Mouse (Mus musculus) CD4-positive, CD25-positive, alpha-beta regulatory T cell, adult 4 months (primary cell): ENCODE results near the gene Foxk2. TPM values are rescaled to one million over a fixed set of nuclear protein-coding genes. Genes with fewer than 3 reads are reported as not detected.
A peak's percentile ranks its signal among the peaks of the same experiment; 100 is the strongest.
"Not testable (repeated sequence)": the region's sequence is repeated elsewhere in the genome, so short reads cannot be mapped to it uniquely, and the experiment has no call there.

ENCODE experiments used
- ATAC-seq: one replicate; pipeline ENCODE4 v1.8.0; 2017
- polyA plus RNA-seq, 2 experiments: library from polyadenylated mRNA; unstranded; fragments of 100-300 nt; shearing (Covaris generic); gene quantifications; one replicate each; pipeline ENCODE4 v1.2.1; 2017

The Foxk2 gene
- polyA plus RNA-seq, 2 experiments from 2014 or later: 4.1 to 6.1 TPM

DNA sequence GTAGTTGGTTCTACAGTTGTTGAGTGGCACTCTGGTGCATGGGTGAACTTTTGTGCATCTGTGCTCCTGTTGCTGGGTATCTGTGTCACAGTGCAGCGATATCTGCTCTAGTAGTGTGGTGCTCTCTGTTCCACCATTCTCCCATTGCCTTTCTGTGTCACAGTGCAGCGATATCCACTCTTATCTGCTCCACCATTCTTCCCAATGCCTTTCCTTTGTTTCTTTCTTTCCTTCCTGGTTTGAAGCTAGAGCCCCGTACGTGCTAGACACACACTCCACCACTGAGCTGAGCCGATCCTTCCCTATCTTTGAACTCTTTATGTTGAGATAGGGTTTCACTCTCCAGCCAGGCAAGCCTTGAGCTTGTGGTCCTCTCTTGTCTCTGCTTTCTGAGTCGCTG, 23.1 kb downstream of the Foxk2 start:
- ATAC-seq: no peak

DNA sequence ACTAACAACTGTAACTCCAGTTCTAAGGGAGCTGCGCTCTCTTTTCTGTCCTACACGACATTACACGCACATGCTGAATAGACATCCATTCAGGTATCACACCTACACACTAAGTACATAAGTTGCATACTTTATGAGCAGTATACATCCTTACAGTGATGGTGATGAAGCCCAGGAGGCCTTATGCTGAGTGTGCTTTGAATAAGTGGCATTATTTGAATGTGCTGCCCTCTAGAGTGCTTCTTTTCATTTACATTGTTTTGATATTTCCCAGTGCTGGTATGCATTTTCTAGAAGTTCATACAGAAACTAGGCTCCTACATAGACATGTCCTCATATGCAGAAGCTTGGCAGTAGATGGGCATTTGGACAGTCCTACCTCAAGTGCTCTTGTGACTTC, 30.1 kb downstream of the Foxk2 start:
- no peak for ATAC-seq

DNA sequence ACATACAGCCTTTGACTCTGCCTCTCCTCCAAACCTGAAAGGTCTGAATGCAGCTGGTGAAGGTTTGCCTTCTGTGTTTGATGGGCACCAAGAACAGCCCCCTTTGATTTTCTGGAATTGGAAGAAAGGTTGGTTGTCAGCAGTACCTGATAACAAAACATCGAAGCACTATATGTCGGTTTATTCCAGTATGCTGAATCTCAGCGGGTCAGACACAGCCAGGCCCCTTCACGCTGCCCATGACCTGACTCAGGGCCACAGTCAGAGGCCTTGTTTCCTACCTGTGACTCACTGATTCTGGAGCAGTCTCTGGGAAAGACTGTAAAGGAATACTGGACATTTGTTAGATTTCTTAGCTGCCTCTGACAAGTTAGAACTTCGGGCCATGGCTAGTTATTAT, 35.0 kb downstream of the Foxk2 start:
- no peak for ATAC-seq

DNA sequence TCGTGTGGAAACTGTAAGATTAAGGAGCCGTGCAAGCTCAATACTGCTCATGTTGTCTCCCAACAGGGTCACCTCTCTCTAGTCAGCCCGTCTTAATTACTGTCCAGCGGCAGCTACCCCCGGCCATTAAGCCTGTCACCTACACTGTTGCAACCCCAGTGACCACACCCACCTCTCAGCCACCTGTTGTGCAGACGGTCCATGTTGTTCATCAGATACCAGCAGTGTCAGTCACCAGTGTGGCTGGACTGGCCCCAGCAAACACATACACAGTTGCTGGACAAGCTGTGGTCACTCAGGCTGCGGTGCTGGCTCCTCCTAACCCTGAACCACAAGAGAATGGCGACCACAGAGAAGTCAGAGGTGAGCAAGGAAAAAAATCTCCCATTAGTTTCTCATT, 38.7 kb downstream of the Foxk2 start:
- ATAC-seq: no peak

DNA sequence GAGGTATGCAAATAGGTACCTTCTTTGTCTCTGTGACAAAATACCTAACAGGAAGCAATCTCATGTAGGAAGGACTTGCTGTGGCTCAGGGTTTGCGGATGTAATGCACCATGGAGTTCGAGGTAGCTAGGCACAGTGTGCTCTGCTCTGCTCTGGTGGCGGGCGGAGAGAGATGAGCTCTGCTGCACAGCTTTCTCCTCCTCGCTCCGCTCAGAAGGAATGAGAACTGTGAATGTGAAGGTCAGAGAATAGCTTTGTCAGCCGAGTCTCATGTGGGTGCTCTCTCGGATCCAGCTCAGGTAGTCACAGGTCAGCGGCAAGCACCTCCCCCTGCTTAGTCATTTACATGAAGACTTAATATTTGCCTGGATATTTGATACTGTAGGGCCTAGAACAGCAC, 40.5 kb downstream of the Foxk2 start:
- no peak for ATAC-seq

DNA sequence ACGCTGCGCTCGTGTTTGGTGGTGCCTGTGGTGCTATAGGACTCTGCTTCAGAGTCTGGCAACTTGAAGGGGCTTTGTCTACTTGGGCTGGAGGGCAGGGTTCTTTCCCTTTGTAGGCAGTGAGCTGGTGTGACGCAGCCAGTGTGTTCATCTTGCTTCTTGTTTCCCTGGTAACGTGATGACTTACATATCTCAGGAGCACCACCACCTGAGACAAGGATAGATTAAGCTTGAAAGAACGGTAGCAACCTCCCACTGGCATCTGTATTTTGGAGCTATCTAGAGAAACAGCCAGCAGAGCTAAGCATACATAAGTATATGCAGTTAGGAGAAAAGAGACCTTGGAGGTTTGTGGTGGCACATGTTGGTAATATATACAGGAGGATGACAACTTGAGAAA, 45.6 kb downstream of the Foxk2 start:
- ATAC-seq: no peak

DNA sequence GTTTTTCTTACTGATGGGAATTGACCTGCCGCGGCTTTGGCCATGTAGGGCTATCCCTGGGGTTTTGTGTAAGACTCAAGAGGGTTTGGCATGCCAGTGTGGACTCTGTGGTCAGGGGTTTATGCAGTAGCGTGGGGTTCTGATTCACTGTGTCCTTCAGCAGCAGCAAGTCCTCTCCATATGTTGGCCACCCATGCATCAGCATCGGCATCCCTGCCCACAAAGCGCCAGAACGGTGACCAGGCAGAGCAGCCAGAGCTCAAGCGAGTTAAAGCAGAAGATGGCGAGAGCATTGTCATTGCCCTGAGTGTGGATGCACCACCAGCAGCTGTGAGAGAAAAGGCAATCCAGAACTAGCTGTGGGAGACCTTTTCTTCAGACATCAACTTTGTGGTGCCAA, 46.8 kb downstream of the Foxk2 start:
- no peak for ATAC-seq

DNA sequence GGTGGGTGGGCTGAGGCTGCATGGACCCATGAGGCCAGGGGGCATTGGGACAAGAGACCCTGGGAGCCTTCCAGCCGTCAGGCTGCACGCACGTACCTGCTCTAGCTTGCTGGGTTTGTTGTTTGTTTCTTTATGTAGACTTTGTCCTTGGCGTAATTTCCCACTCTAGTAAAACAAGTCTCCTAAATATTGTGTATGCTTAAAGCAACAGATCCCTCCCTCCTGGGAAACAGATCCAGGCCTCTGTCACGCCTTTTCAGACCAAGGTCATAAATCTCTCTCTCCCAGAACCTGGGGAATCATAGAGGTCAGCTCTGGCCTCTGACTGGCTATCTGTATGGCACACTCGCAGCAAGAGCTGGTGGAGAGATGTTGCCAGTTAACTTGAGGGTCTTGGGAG, 47.9 kb downstream of the Foxk2 start:
- not testable (repeated sequence) for ATAC-seq

DNA sequence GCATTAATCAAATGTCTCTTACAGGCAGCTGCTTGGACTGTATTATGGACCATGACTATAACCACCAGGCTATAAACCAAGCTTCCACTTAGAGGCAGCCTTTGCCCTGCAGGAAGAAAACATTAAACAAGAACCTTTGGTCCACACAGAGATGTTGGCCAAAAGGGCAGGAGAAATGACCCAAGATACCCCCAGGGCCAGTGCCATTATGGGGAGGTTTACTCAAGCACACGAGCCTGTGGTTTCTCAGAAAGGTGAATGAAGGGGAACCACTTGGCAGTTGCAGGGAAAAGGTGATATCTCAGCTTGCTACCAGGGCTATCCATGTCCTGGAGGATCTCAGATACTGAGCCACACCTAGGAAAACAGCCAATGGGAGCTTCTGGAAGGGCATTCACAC, 66.2 kb downstream of the Foxk2 start:
- no peak for ATAC-seq

DNA sequence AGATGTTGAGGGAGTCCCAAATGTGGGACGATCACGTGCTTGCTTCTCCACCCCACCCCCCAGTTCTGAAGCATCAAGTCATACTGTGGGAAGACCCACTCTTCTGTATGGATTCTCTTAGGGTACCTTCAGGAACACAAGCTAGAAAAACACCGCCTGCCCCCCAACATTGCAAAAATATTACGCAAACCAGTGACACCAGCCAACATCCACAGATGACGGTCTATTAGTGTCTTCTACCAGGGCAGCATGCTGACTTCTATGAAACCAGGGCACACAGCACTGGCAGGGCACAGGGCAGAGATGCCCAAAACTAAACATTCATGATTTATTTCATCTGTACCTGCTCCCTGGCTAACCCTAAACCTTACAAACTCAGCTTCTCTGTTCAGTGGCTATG, 66.9 kb downstream of the Foxk2 start:
- ATAC-seq: no peak

DNA sequence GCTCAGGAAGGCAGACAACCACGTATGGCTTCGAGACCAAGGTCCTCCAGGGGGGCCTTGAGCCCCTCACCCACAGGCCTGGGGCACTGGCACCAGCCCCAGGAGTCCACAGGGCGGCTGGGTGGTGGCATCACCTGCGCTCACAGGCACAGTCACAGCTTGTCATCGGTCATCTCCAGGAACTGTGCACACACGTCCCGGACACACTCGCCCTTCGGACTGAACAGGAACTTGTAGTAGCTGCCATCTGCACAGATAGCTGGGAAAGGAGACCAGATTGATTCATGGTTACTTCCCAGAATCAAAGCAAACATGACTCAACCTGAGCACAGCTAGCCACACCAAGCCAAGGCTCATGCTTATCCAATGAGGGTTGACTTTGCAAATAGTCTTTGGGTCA, 68.4 kb downstream of the Foxk2 start:
- ATAC-seq: no peak

DNA sequence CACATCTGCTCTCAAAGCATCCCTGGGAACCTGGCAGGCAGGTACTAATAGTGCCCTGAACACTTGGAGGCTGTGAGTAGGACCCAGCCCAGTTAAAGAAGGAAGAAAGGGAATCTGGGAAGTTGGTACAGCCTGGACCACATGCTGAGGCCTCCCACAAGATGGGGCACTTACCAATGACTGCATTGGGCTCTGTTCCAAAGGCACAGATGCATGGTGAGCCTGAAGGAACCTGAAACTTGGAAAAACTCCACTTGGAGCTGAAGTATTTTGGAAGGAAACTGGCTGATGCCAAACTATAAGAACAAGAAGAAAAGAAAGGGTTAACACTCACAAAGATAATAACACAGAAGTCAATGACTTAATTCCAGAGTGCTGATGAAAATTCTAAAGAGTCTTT, 68.8 kb downstream of the Foxk2 start:
- no peak for ATAC-seq

DNA sequence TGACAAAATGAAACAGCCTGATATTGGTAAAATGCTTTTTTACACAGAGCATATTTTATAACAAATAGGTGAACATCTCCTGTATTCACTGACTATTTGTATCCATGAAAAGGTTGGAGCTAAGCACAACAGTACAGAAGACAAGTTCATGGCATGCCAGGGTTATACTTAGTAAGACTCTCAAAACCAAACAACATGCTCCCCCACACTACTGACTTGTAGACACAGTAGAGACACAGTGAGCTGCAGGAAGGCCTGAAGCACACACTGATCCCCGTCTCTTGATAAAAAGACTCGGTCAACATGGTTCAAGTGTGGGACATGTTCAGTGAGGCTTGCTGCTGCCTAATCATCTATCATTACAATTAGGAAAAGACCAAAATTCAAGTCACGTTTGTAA, 71.9 kb downstream of the Foxk2 start:
- no peak for ATAC-seq

DNA sequence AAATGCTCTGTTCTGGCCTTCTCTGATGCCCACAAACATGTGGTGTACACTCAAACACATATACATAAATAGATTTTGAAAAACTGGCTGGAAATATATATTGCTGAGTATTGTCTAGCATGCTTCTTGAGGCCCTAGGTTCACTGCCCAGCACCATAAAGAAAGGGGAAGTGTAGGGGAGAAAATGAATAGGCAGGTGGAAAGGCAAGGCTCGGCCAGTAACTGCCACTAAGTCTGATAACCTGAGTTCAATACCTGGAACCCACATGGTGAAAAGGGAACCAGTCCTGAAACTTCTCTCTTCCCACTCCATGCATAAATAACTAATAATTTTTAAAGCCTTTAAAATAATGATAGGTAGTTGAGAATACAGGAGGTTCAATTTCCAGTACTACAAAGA, 79.9 kb downstream of the Foxk2 start:
- no peak for ATAC-seq

DNA sequence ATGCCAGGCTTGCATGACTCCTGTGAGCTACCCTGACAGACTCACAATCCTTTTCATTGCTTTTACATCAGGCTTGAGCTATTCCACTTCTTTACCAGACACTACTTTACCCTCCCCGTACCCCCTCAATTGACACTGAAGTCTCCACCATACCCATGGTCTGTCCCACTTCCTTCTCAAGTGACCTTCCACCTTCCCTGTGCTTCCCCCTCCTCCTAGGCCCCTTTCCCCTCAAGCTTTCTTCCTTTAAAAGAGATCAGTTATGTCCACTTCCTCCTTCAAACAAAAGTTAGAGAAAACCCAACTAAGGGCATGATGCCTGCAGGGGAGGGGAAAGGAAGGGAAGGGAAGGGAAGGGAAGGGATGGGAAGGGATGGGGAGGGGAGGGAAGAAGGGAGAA, 80.5 kb downstream of the Foxk2 start:
- no peak for ATAC-seq

DNA sequence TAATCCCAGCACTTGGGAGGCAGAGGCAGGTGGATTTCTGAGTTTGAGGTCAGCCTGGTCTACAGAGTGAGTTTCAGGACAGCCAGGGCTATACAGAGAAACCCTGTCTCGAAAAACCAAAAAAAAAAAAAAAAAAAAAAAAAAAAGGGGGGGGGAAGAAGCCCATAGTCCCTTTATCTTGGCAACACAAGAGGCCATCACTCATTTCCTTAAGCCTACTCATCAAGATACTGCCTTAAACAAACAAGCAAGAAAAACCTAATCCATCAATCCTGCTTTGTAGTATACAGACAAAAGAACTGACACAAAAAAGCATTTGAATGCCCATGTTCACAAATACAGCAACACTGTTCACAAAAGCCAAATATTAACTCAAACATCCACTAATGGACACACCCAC, 82.6 kb downstream of the Foxk2 start:
- not testable (repeated sequence) for ATAC-seq

DNA sequence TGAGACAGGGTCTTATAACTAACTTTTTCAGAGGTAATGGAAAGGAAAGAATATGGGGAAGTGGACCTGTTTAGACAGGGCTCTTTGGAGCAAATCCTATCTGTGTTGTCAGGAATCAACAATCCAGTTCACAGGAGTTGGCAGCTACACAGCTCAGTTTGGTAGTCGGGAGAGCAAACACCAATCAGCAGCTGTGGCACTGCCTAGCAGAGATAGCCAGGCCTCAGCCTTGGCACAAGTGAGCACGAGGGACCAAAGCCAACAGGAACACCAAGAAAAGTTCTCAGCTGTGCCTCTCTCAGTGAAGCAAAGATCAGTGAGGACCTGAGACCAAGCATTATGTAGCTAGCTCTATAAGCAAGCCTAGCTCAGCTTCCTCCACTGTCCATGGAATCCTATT, 87.2 kb downstream of the Foxk2 start:
- no peak for ATAC-seq

DNA sequence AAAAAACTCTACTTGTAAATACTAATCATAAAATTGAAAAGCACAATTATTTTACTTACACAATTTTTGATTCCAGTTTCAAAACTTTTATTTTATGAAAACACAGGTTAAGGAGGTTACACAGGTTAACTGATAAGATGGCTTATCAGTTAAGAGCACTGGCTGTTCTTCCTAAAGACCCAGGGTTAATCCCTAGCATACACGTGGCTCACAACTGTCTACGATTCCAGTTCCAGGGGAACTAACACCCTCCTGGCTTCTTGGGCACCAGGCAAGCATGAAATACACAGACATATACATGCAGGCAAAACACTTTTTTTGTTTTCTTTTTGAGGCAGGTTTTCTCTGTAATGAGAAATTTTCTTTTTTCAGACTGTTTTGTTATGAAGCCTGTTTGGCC, 88.4 kb downstream of the Foxk2 start:
- ATAC-seq: no peak

DNA sequence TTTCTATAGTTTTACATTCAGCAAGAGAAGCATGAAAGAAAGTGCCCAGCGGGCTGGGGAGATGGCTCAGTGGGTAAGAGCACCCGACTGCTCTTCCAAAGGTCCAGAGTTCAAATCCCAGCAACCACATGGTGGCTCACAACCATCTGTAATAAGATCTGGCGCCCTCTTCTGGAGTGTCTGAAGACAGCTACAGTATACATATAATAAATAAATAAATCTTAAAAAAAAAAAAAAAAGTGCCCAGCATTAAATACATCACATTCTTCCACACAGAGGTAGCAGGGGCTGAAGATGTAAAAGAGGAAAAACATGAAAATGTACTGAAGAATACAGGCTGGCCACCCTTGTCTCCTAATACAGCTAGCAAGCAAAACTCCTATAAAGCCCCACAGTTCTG, 88.9 kb downstream of the Foxk2 start:
- not testable (repeated sequence) for ATAC-seq

DNA sequence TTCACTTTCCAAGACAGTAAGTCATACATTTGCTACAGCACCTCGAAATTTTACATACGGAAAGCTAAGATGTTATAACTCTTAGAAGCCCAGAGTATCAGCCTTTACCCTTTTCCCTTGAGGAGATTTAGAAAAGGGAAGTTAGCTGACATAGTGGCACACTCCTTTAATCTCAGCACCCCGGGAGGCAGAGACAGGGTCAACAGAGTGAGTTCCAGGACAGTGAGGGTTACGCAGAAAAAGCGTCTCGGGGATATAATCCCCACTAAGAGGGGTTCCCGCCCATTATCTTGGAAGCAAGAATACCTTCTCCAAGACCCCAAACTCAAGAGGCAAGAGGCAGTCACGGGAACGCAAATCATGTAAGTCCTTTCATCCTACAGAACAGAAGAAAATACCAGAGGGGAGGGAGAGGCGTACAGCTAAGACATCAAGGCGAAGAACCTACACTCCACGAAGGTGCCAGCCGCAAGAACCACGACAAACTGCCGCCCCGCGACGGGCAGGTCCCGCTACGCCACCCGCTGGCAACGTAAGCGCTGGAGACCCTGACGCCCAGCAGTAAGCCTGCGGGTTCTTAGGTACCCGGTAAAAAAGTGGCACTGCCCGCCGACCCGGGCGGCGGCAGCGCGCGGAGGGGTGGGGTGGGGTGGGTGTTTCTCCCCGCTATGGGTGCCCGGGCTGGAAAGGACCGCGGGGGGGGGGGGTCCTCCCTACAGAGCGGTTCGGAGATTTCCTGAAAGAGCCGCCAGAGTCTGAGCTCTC, 93.7 kb downstream of the Foxk2 start:
- peak; percentile 36 for ATAC-seq

DNA sequence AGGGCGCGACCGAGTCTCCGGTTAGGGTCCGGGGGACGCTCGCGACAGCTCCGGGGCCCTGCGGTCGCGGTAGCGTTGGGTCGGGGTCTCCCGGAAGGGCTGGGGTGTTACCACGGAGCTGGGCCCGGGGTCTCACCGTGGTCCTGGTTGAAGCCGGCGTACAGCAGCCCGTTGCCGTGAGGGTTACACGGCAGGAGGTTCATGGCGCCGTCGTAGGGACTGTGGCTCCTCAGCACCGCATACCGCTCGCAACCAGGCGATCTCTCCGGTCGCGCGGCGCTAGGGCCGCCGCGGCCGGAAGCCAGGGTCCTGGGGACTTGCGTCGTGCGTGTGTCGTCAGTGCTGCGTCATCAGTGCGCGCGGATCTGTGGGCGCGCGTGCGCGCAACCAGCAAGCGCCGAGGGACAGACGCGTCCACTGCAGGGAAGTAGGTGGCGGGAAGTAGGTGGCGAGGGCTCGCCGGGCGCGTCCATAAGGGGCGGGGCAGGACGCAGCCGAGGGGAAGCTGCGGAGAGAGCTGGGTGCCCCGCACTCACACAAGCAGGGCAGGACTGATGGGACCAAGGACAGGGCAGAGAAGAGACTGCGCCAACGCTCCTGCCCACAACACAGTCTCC, 94.4 kb downstream of the Foxk2 start, which contains the start of gene Wdr45b:
Gene Wdr45b, minus strand, starts transcription at position 355 of the 617 bp plus-strand sequence.
- peak; percentile 87 for ATAC-seq
